19 mouse cellular contexts compared by ENCODE assay signal in the genomic region with DNA sequence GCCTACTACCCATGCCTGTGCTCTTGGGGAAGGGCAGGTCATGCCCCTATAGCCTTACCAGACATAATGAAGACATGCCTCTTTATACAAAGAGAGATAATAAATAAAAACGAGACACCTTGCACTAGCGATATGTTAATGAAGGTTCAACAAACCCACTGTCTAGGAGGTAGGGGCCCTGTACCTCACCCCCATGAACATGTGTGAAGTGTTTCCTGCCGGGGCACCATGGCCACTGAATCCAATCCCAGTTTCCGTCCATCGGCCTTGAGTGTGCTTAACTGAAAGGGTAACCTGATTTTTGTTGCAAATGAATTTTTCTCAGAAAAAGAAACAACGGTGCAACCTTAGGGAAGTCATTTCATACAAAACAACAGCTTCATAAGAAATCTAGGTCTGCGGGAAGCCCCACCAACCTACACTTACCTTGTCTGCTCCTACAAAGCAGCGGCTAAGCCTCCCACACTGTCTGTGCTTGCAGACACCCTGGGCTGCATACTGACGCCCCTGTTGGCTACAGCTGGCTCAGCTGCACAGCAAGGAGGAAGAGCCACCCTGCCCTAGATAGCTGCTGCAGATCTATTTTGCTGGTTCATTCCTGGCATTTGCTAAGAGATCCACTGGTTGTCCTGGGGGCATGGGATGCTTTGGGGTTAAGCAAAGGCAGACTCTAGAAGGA.
DNase-seq lines count a peak whose midpoint lies in the region; ATAC-seq and TF ChIP-seq lines count a peak whose summit lies in the region.
"Had no signal": no experiment of that assay in that cellular context is flagged by ENCODE, and none has a peak within 500 bp of the region (broad histone marks: within the 10 kb centered on the region; RNA-seq: fewer than 3 reads in every experiment).

No protein-coding gene starts in this region.

- H3K9ac ChIP-seq in midbrain, embryonic 16.5 days (ENCODE audit: low read depth, low read length) = no peak overlapping the region
- H3K9ac ChIP-seq: heart, embryonic 15.5 days; lung, embryonic 15.5 days had no signal

- no peaks in the 10 kb centered on the region for H3K27me3 ChIP-seq in midbrain, embryonic 16.5 days (ENCODE audit: control insufficient read depth, insufficient read depth, low read depth, low read length)
- H3K27me3 ChIP-seq: heart, embryonic 15.5 days; lung, embryonic 15.5 days; Patski had no signal

- no peak overlapping the region for H3K4me2 ChIP-seq in midbrain, embryonic 16.5 days (ENCODE audit: low read length)
- H3K4me2 ChIP-seq: heart, embryonic 15.5 days; liver, embryonic 11.5 days; lung, embryonic 15.5 days had no signal

- H3K4me1 ChIP-seq in midbrain, embryonic 16.5 days (ENCODE audit: control insufficient read depth, insufficient read depth, low read length) = no peaks in the 10 kb centered on the region
- H3K4me1 ChIP-seq: heart, embryonic 15.5 days; lung, embryonic 15.5 days had no signal

- no peak for TF ChIP-seq CTCF in layer of hippocampus, adult 2 months (conservative IDR thresholded peaks at IDR 0.05)

- H3K9me3 ChIP-seq in midbrain, embryonic 16.5 days (replicated peaks; ENCODE audit: control insufficient read depth, low read length, poor library complexity, severe bottlenecking) = no peaks in the 10 kb centered on the region
- H3K9me3 ChIP-seq: heart, embryonic 15.5 days; limb, embryonic 10.5 days; lung, embryonic 15.5 days had no signal

- H3K4me3 ChIP-seq in layer of hippocampus, adult 2 months = no peak overlapping the region
- no peak overlapping the region for H3K4me3 ChIP-seq in midbrain, embryonic 16.5 days (ENCODE audit: low read depth, low read length)
- H3K4me3 ChIP-seq: heart, embryonic 15.5 days; limb, embryonic 10.5 days; lung, embryonic 15.5 days had no signal

- 0 out of 2 replicates have a peak overlapping the region, but pooled peaks have one; percentile 43 for H3K27ac ChIP-seq in layer of hippocampus, adult 2 months
- no peak overlapping the region for H3K27ac ChIP-seq in midbrain, embryonic 16.5 days (ENCODE audit: low read length)
- H3K27ac ChIP-seq: heart, embryonic 15.5 days; hindbrain, postnatal 0 days; limb, embryonic 10.5 days; lung, embryonic 15.5 days had no signal

- no peak for DNase-seq in layer of hippocampus, adult 2 months (ENCODE audit: low spot score in 2 of 2)
- no peak for DNase-seq in layer of hippocampus, adult 9-10 months (ENCODE audit: low spot score)
- peak; percentile 57 for DNase-seq in CD4-positive helper T cell, adult 2 months (ENCODE audit: low read depth, low spot score)
- peak; percentile 71 for DNase-seq in induced T-regulatory cell, adult 2 months (ENCODE audit: low read depth)
- DNase-seq in thymus, postnatal 14 days = peak; percentile 83
- DNase-seq: cerebellum, postnatal 25 days; gastrocnemius, postnatal 10 days; heart, adult 18-20 months; kidney, adult 8-10 months; kidney, postnatal 4 days had no signal

- 87% methylated on average over 9 of the region's 9 CpGs for WGBS in midbrain, embryonic 16.5 days

- no peaks in the 10 kb centered on the region for H3K36me3 ChIP-seq in midbrain, embryonic 16.5 days (ENCODE audit: control insufficient read depth, insufficient read depth, low read length)
- H3K36me3 ChIP-seq: heart, embryonic 15.5 days; limb, embryonic 10.5 days; lung, embryonic 15.5 days had no signal

- no peak for ATAC-seq in erythroblast, adult 5-6 weeks (replicated peaks; ENCODE audit: low FRiP score, poor library complexity, severe bottlenecking)
- ATAC-seq in midbrain, embryonic 16.5 days = no peak
- ATAC-seq: forebrain, embryonic 16.5 days; hindbrain, postnatal 0 days; Patski had no signal

Comparison
In these comparisons a context has a peak if more than half of its experiments do, and no peak if none do; other contexts are left out.
1. DNase-seq: peak in CD4-positive helper T cell, adult 2 months (single experiment), induced T-regulatory cell, adult 2 months (single experiment) and thymus, postnatal 14 days (single experiment); none in layer of hippocampus, adult 2 months (0 of 2) and layer of hippocampus, adult 9-10 months (single experiment).